Comparison of ENCODE assay signal across 8 mouse cellular contexts in genomic region chr8:84936962-84937546, GRCm38 (mm10). TPM values are rescaled to one million over a fixed set of nuclear protein-coding genes. Genes with fewer than 3 reads are reported as not detected.
DNase-seq lines count a peak whose midpoint lies in the region; ATAC-seq and TF ChIP-seq lines count a peak whose summit lies in the region.

Gene Mast1 (minus strand): TSS chr8:84937359.

- no peak within 1 kb of the TSS; the same call in 1 of the 2 replicates for H3K9ac ChIP-seq in kidney, embryonic 16.5 days (replicated peaks; ENCODE audit: low read length)
- 0 out of 2 replicates have a peak within 1 kb of the TSS, but pooled peaks have one; percentile 32 for H3K9ac ChIP-seq in liver, embryonic 12.5 days
- H3K9ac ChIP-seq in stomach, postnatal 0 days (ENCODE audit: low read length) = no peak within 1 kb of the TSS; the same call in 1 of the 2 replicates

- peak within 1 kb of the TSS; percentile 39 for H3K4me3 ChIP-seq in kidney, embryonic 16.5 days (ENCODE audit: low read length)
- H3K4me3 ChIP-seq in liver, embryonic 12.5 days = peak within 1 kb of the TSS; percentile 55
- H3K4me3 ChIP-seq in stomach, postnatal 0 days (ENCODE audit: low read depth, low read length) = peak within 1 kb of the TSS; percentile 36

- H3K36me3 ChIP-seq in kidney, embryonic 16.5 days (ENCODE audit: insufficient read depth, low read length) = no peaks in the 10 kb centered on the region
- no peaks in the 10 kb centered on the region for H3K36me3 ChIP-seq in liver, embryonic 12.5 days
- no peaks in the 10 kb centered on the region for H3K36me3 ChIP-seq in stomach, postnatal 0 days (ENCODE audit: control insufficient read depth, insufficient read depth, low read length)

- H3K9me3 ChIP-seq in kidney, embryonic 16.5 days (ENCODE audit: low read length) = no peaks in the 10 kb centered on the region
- no peaks in the 10 kb centered on the region for H3K9me3 ChIP-seq in liver, embryonic 12.5 days (replicated peaks)
- no peaks in the 10 kb centered on the region for H3K9me3 ChIP-seq in stomach, postnatal 0 days (ENCODE audit: control insufficient read depth, low read length)

- peaks cover 56% of the 10 kb centered on the region for H3K27me3 ChIP-seq in kidney, embryonic 16.5 days (ENCODE audit: insufficient read depth, low read length)
- peaks cover 99% of the 10 kb centered on the region for H3K27me3 ChIP-seq in liver, embryonic 12.5 days (replicated peaks)
- H3K27me3 ChIP-seq in stomach, postnatal 0 days (ENCODE audit: control insufficient read depth, insufficient read depth, low read length) = peaks cover 15% of the 10 kb centered on the region; the same call in 1 of the 2 replicates

- whole genome bisulfite sequencing in kidney, embryonic 16.5 days = under 1% methylated on average over 50 of the region's 50 CpGs
- 4% methylated on average over 50 of the region's 50 CpGs for WGBS in liver, embryonic 12.5 days (ENCODE audit: insufficient replicate concordance)
- WGBS in stomach, postnatal 0 days = under 1% methylated on average over 49 of the region's 50 CpGs

- peak; percentile 81 for ATAC-seq in common myeloid progenitor, adult 5-6 weeks (replicated peaks; ENCODE audit: low read depth, poor library complexity, severe bottlenecking)
- peak; percentile 62; the same call in 1 of the 2 replicates for ATAC-seq in kidney, embryonic 16.5 days (ENCODE audit: low FRiP score, low TSS enrichment)
- ATAC-seq in liver, embryonic 12.5 days = peak; percentile 73
- peak; percentile 65 for ATAC-seq in stomach, postnatal 0 days (ENCODE audit: low FRiP score, low TSS enrichment)

- TF ChIP-seq CTCF in stomach, postnatal 0 days (IDR thresholded peaks at IDR 0.05; ENCODE audit: low read depth) = peak; percentile 68

- H3K27ac ChIP-seq in kidney, embryonic 16.5 days (ENCODE audit: low read length) = no peak within 1 kb of the TSS
- no peak within 1 kb of the TSS for H3K27ac ChIP-seq in liver, embryonic 12.5 days
- no peak within 1 kb of the TSS for H3K27ac ChIP-seq in stomach, postnatal 0 days (replicated peaks)

- DNase-seq in A20 (ENCODE audit: low read depth, low spot score) (peak; percentile 82), MN1 (ENCODE audit: low spot score) (peak; percentile 89)
- peak; percentile 34 for DNase-seq in gastrocnemius, postnatal 25 days
- DNase-seq in neural tube, embryonic 10.5 days (ENCODE audit: extremely low spot score, low spot score) = peak; percentile 66
- DNase-seq in stomach, postnatal 0 days (ENCODE audit: low spot score) = peak; percentile 85

- H3K4me1 ChIP-seq in kidney, embryonic 16.5 days (ENCODE audit: insufficient read depth, low read length) = peaks cover 17% of the 10 kb centered on the region
- peaks cover 38% of the 10 kb centered on the region for H3K4me1 ChIP-seq in liver, embryonic 12.5 days
- 0 out of 2 replicates have a peak, but pooled peaks cover 2% of the 10 kb centered on the region for H3K4me1 ChIP-seq in stomach, postnatal 0 days (replicated peaks; ENCODE audit: control insufficient read depth, insufficient read depth)

- H3K4me2 ChIP-seq in kidney, embryonic 16.5 days (replicated peaks; ENCODE audit: low read depth, low read length) = peak within 1 kb of the TSS; percentile 56
- peak within 1 kb of the TSS; percentile 82 for H3K4me2 ChIP-seq in liver, embryonic 12.5 days
- peak within 1 kb of the TSS; percentile 58 for H3K4me2 ChIP-seq in stomach, postnatal 0 days (replicated peaks; ENCODE audit: low read depth)

- TF ChIP-seq EP300 in stomach, postnatal 0 days (optimal IDR thresholded peaks at IDR 0.05) = no peak

RNA-seq across cellular contexts. Expression of gene Mast1, which starts in this region (rescaled TPM):
- total RNA-seq in common myeloid progenitor, adult 5-6 weeks (2017) = not detected in 2 replicates
- not detected for total RNA-seq in gastrocnemius, postnatal 25 days (2021)
- polyA plus RNA-seq in kidney, embryonic 16.5 days (2015; fragmentation: Nextera tagmentation; extraction: Ambion mirVana) = 0.34 and 0.54 TPM in 2 replicates
- polyA plus RNA-seq in liver, embryonic 12.5 days (2016; fragmentation: Nextera tagmentation; extraction: Ambion mirVana) = 0.18 TPM in 2 replicates
- 0.87 and 1.1 TPM in 2 replicates for polyA plus RNA-seq in stomach, postnatal 0 days (2015; fragmentation: Nextera tagmentation; extraction: Ambion mirVana)

Comparison
In these comparisons a context has a peak if more than half of its experiments do, and no peak if none do; other contexts are left out.
1. Peak in ATAC-seq in common myeloid progenitor, adult 5-6 weeks; RNA of the gene not detected or under 1 TPM.
2. Peak in DNase-seq in gastrocnemius, postnatal 25 days; RNA of the gene not detected or under 1 TPM.
3. Peak in ATAC-seq, H3K4me3 ChIP-seq and H3K4me2 ChIP-seq in kidney, embryonic 16.5 days; RNA of the gene not detected or under 1 TPM.
4. Peak in ATAC-seq, H3K4me3 ChIP-seq, H3K9ac ChIP-seq and H3K4me2 ChIP-seq in liver, embryonic 12.5 days; RNA of the gene not detected or under 1 TPM.
5. DNase-seq: peak in every context shown above with its lines; median percentile 89 in MN1; 85 in stomach, postnatal 0 days; 82 in A20; 66 in neural tube, embryonic 10.5 days; 34 in gastrocnemius, postnatal 25 days.